Mouse (Mus musculus) gastrocnemius, adult 2 months (tissue): Measurements from ENCODE around the gene Ppfibp2. TPM values are rescaled to one million over a fixed set of nuclear protein-coding genes. Genes with fewer than 3 reads are reported as not detected.

ENCODE experiments used
- DNase-seq: peaks from one replicate; pipeline ENCODE4 v3.0.0; 2022
- H3K27ac ChIP-seq: fragments of 200-600 bp; 2 replicates; pipeline ENCODE4 v1.8.1; 2022; ENCODE audit warnings: mild to moderate bottlenecking
- H3K4me3 ChIP-seq: fragments of 200-600 bp; 2 replicates; pipeline ENCODE4 v1.8.1; 2022; ENCODE audit warnings: mild to moderate bottlenecking, moderate library complexity
- CTCF ChIP-seq: fragments of 200-600 bp; IDR thresholded peaks from 2 replicates; pipeline ENCODE4 v1.8.1; 2022; ENCODE audit warnings: antibody characterized with exemption, mild to moderate bottlenecking, moderate library complexity
- intact Hi-C: fragments of 180-260 bp; cut with DNase I; formaldehyde crosslinking; loops from one replicate; pipeline ENCODE4 v1.15.1; 2025
- total RNA-seq, 2 experiments: library from RNA; stranded (reverse); gene quantifications; 2 replicates each; pipeline ENCODE4 v1.2.3; 2021

The Ppfibp2 gene
- total RNA-seq, 2 experiments from 2014 or later = 10.6 to 19.0 TPM

- intact Hi-C loops = no loop called here
- no peak for DNase-seq
- Histone ChIP-seq H3K4me3 (no peak overlapping the region), H3K27ac (no peak overlapping the region)
- TF ChIP-seq CTCF = no peak; the same call in 1 of the 2 replicates
Measured at GRCm38 (mm10) chr7:107733162-107733561, 138.2 kb downstream of the Ppfibp2 start.

- intact Hi-C loops = no loop called here
- H3K27ac ChIP-seq = no peak overlapping the region
- DNase-seq = no peak
- no peak overlapping the region for H3K4me3 ChIP-seq
- peak; percentile 41 for TF ChIP-seq CTCF
Measured at GRCm38 (mm10) chr7:107738726-107739125, 143.7 kb downstream of the Ppfibp2 start.

- intact Hi-C loops = no loop called here
- no peak for TF ChIP-seq CTCF
- no peak overlapping the region for H3K27ac ChIP-seq
Measured at GRCm38 (mm10) chr7:107742963-107743465, 148.0 kb downstream of the Ppfibp2 start.

GRCm38 (mm10) chr7:107744454-107744853 is 149.4 kb downstream of the Ppfibp2 start:
- H3K27ac ChIP-seq = no peak overlapping the region
- no peak for DNase-seq
- no peak overlapping the region for H3K4me3 ChIP-seq
- no peak for TF ChIP-seq CTCF
- intact Hi-C loops = no loop called here

More at GRCm38 (mm10) chr7:107742963-107743465, 148.0 kb downstream of the Ppfibp2 start:
- H3K4me3 ChIP-seq = no peak overlapping the region
- no peak for DNase-seq

- DNase-seq = no peak
- intact Hi-C loops = loop anchor here (5.0 kb wide), 1 partner anchor 153 kb away; no protein-coding TSS in a partner anchor
- Histone ChIP-seq H3K4me3 (no peak overlapping the region), H3K27ac (no peak overlapping the region; the same call in 1 of the 2 replicates)
- TF ChIP-seq CTCF = no peak
Measured at GRCm38 (mm10) chr7:107745111-107745510, 150.1 kb downstream of the Ppfibp2 start.

GRCm38 (mm10) chr7:107746036-107746435 is 151.0 kb downstream of the Ppfibp2 start:
- TF ChIP-seq CTCF = no peak
- Histone ChIP-seq H3K4me3 (no peak overlapping the region), H3K27ac (no peak overlapping the region)
- intact Hi-C loops = loop anchor here (5.0 kb wide), 1 partner anchor 154 kb away; no protein-coding TSS in a partner anchor
- DNase-seq = no peak

- DNase-seq = no peak
- no peak for TF ChIP-seq CTCF
- intact Hi-C loops = loop anchor here (1.0 to 5.0 kb wide), 2 partner anchors 84 to 155 kb away; no protein-coding TSS in a partner anchor
- H3K4me3 ChIP-seq = no peak overlapping the region
- H3K27ac ChIP-seq = no peak overlapping the region
Measured at GRCm38 (mm10) chr7:107747476-107747875, 152.5 kb downstream of the Ppfibp2 start.

- peak; percentile 62 for DNase-seq
- intact Hi-C loops = loop anchor here (1.0 to 5.0 kb wide), 2 partner anchors 85 to 156 kb away; no protein-coding TSS in a partner anchor
- Histone ChIP-seq H3K27ac (no peak overlapping the region), H3K4me3 (no peak overlapping the region)
- peak; percentile 78 for TF ChIP-seq CTCF
Measured at GRCm38 (mm10) chr7:107747954-107748353, 152.9 kb downstream of the Ppfibp2 start.

- Histone ChIP-seq H3K27ac (no peak overlapping the region), H3K4me3 (no peak overlapping the region)
- peak; percentile 76 for TF ChIP-seq CTCF
- no peak for DNase-seq
- intact Hi-C loops = loop anchor here (5.0 kb wide), 1 partner anchor 157 kb away; no protein-coding TSS in a partner anchor
Measured at GRCm38 (mm10) chr7:107749270-107749669, 154.3 kb downstream of the Ppfibp2 start.

GRCm38 (mm10) chr7:107749721-107750120 is 154.7 kb downstream of the Ppfibp2 start:
- Histone ChIP-seq H3K27ac (no peak overlapping the region), H3K4me3 (no peak overlapping the region)
- intact Hi-C loops = loop anchor here (5.0 kb wide), 1 partner anchor 157 kb away; no protein-coding TSS in a partner anchor
- TF ChIP-seq CTCF = no peak
- no peak for DNase-seq

- DNase-seq = no peak
- no peak overlapping the region for H3K27ac ChIP-seq
- no peak for TF ChIP-seq CTCF
- H3K4me3 ChIP-seq = no peak overlapping the region
- intact Hi-C loops = no loop called here
Measured at GRCm38 (mm10) chr7:107752031-107752520, 157.1 kb downstream of the Ppfibp2 start.

- no peak overlapping the region for H3K4me3 ChIP-seq
- TF ChIP-seq CTCF = no peak
- no peak for DNase-seq
- no peak overlapping the region for H3K27ac ChIP-seq
- intact Hi-C loops = no loop called here
Measured at GRCm38 (mm10) chr7:107755905-107756304, 160.9 kb downstream of the Ppfibp2 start.

- no peak for DNase-seq
- intact Hi-C loops = no loop called here
- TF ChIP-seq CTCF = no peak
- H3K27ac ChIP-seq = no peak overlapping the region
- no peak overlapping the region for H3K4me3 ChIP-seq
Measured at GRCm38 (mm10) chr7:107756748-107757147, 161.7 kb downstream of the Ppfibp2 start.
